Mouse (Mus musculus): ENCODE data around the gene Abcc6. TPM values are rescaled to one million over a fixed set of nuclear protein-coding genes. Genes with fewer than 3 reads are reported as not detected.

The Abcc6 gene
- total RNA-seq (2021) (not detected), polyA plus RNA-seq (2012; rRNA removed) (0.14 TPM in 1 of 2 replicates, not detected in the other)
- long read RNA-seq, result 0 reads

- no peak for TF ChIP-seq CTCF (IDR thresholded peaks at IDR 0.05)
- TF ChIP-seq POLR2A (IDR thresholded peaks at IDR 0.05; ENCODE audit: insufficient read depth, low read depth, low read length), result no peak
- no peak for TF ChIP-seq EP300 (IDR thresholded peaks at IDR 0.05; ENCODE audit: insufficient read depth, low read depth, low read length)
- intact Hi-C loops (cut with DNase I), result loop anchor here (10.0 kb wide), 1 partner anchor 195 kb away; the partner anchor contains the start of gene Grwd1
- Histone ChIP-seq H3K27me3 (ENCODE audit: control insufficient read depth, insufficient read depth, low read length) (no peaks in the 10 kb centered on the region), H3K9ac (ENCODE audit: low read depth, low read length) (no peak within 1 kb of the TSS), H3K36me3 (ENCODE audit: control insufficient read depth, insufficient read depth, low read length) (no peaks in the 10 kb centered on the region), H3K79me2 (replicated peaks; ENCODE audit: control insufficient read depth, insufficient read depth, low read length) (peaks cover 2% of the 10 kb centered on the region), H3K4me1 (ENCODE audit: control insufficient read depth, insufficient read depth, low read length) (peaks cover 5% of the 10 kb centered on the region; the same call in 1 of the 2 replicates), H3K27ac (no peak within 1 kb of the TSS), H3K4me3 (no peak within 1 kb of the TSS)
- 16% methylated on average over 11 of the region's 11 CpGs for WGBS
- DNase-seq, result no peak
These were observed at the start of gene Abcc6 for GRCm38 (mm10) chr7:46030145-46030488. TSS of gene Abcc6 (minus strand) at chr7:46030302.

GRCm38 (mm10) chr7:46077675-46078074, 47.6 kb upstream of the Abcc6 start:
- H3K9ac ChIP-seq (ENCODE audit: low read depth, low read length), result no peak overlapping the region
- no peak for DNase-seq
- H3K79me2 ChIP-seq (replicated peaks; ENCODE audit: control insufficient read depth, insufficient read depth, low read length), result no peaks in the 10 kb centered on the region
- H3K27me3 ChIP-seq (ENCODE audit: control insufficient read depth, insufficient read depth, low read length), result no peaks in the 10 kb centered on the region
- H3K36me3 ChIP-seq (ENCODE audit: control insufficient read depth, insufficient read depth, low read length), result no peaks in the 10 kb centered on the region
- no peak for TF ChIP-seq CTCF (IDR thresholded peaks at IDR 0.05)
- no peak for TF ChIP-seq POLR2A (IDR thresholded peaks at IDR 0.05; ENCODE audit: insufficient read depth, low read depth, low read length)
- 88% methylated on average over 12 of the region's 12 CpGs for WGBS
- no peak overlapping the region for H3K27ac ChIP-seq
- intact Hi-C loops (cut with DNase I), result no loop called here
- no peak overlapping the region for H3K4me3 ChIP-seq
- H3K4me1 ChIP-seq (ENCODE audit: control insufficient read depth, insufficient read depth, low read length), result no peaks in the 10 kb centered on the region

- 84% methylated on average over 7 of the region's 7 CpGs for WGBS
- H3K4me1 ChIP-seq (ENCODE audit: control insufficient read depth, insufficient read depth, low read length), result no peaks in the 10 kb centered on the region
- no peak overlapping the region for H3K4me3 ChIP-seq
- H3K36me3 ChIP-seq (ENCODE audit: control insufficient read depth, insufficient read depth, low read length), result no peaks in the 10 kb centered on the region
- no peaks in the 10 kb centered on the region for H3K79me2 ChIP-seq (replicated peaks; ENCODE audit: control insufficient read depth, insufficient read depth, low read length)
- no peak overlapping the region for H3K27ac ChIP-seq
- H3K9ac ChIP-seq (ENCODE audit: low read depth, low read length), result no peak overlapping the region
- no peak for TF ChIP-seq POLR2A (IDR thresholded peaks at IDR 0.05; ENCODE audit: insufficient read depth, low read depth, low read length)
- TF ChIP-seq EP300 (IDR thresholded peaks at IDR 0.05; ENCODE audit: insufficient read depth, low read depth, low read length), result no peak
- TF ChIP-seq CTCF (IDR thresholded peaks at IDR 0.05), result no peak
- intact Hi-C loops (cut with DNase I), result no loop called here
- no peaks in the 10 kb centered on the region for H3K27me3 ChIP-seq (ENCODE audit: control insufficient read depth, insufficient read depth, low read length)
- no peak for DNase-seq
These were observed 46.7 kb upstream of the Abcc6 start for GRCm38 (mm10) chr7:46076844-46077243.

GRCm38 (mm10) chr7:46068831-46069230, 38.7 kb upstream of the Abcc6 start:
- TF ChIP-seq POLR2A (IDR thresholded peaks at IDR 0.05; ENCODE audit: insufficient read depth, low read depth, low read length), result no peak
- TF ChIP-seq CTCF (IDR thresholded peaks at IDR 0.05), result no peak
- no peak for TF ChIP-seq EP300 (IDR thresholded peaks at IDR 0.05; ENCODE audit: insufficient read depth, low read depth, low read length)
- Histone ChIP-seq H3K9ac (ENCODE audit: low read depth, low read length) (no peak overlapping the region), H3K79me2 (replicated peaks; ENCODE audit: control insufficient read depth, insufficient read depth, low read length) (no peaks in the 10 kb centered on the region), H3K4me1 (ENCODE audit: control insufficient read depth, insufficient read depth, low read length) (no peaks in the 10 kb centered on the region), H3K4me3 (no peak overlapping the region), H3K27ac (no peak overlapping the region), H3K27me3 (ENCODE audit: control insufficient read depth, insufficient read depth, low read length) (no peaks in the 10 kb centered on the region), H3K36me3 (ENCODE audit: control insufficient read depth, insufficient read depth, low read length) (no peaks in the 10 kb centered on the region)
- intact Hi-C loops (cut with DNase I), result no loop called here
- 92% methylated on average over 8 of the region's 8 CpGs for WGBS
- DNase-seq, result no peak

- H3K79me2 ChIP-seq (replicated peaks; ENCODE audit: control insufficient read depth, insufficient read depth, low read length), result no peaks in the 10 kb centered on the region
- intact Hi-C loops (cut with DNase I), result no loop called here
- no peaks in the 10 kb centered on the region for H3K4me1 ChIP-seq (ENCODE audit: control insufficient read depth, insufficient read depth, low read length)
- no peak overlapping the region for H3K9ac ChIP-seq (ENCODE audit: low read depth, low read length)
- no peak overlapping the region for H3K4me3 ChIP-seq
- no peak overlapping the region for H3K27ac ChIP-seq
- no peaks in the 10 kb centered on the region for H3K27me3 ChIP-seq (ENCODE audit: control insufficient read depth, insufficient read depth, low read length)
- 97% methylated on average over 6 of the region's 6 CpGs for WGBS
- no peak for DNase-seq
- no peak for TF ChIP-seq POLR2A (IDR thresholded peaks at IDR 0.05; ENCODE audit: insufficient read depth, low read depth, low read length)
- no peak for TF ChIP-seq CTCF (IDR thresholded peaks at IDR 0.05)
- TF ChIP-seq EP300 (IDR thresholded peaks at IDR 0.05; ENCODE audit: insufficient read depth, low read depth, low read length), result no peak
- no peaks in the 10 kb centered on the region for H3K36me3 ChIP-seq (ENCODE audit: control insufficient read depth, insufficient read depth, low read length)
These were observed 33.2 kb upstream of the Abcc6 start for GRCm38 (mm10) chr7:46063296-46063695.

- H3K36me3 ChIP-seq (ENCODE audit: control insufficient read depth, insufficient read depth, low read length), result no peaks in the 10 kb centered on the region
These were observed 31.5 kb upstream of the Abcc6 start for GRCm38 (mm10) chr7:46061614-46062013.

More at GRCm38 (mm10) chr7:46061614-46062013, 31.5 kb upstream of the Abcc6 start:
- no peak overlapping the region for H3K9ac ChIP-seq (ENCODE audit: low read depth, low read length)
- no peak overlapping the region for H3K4me3 ChIP-seq
- H3K27me3 ChIP-seq (ENCODE audit: control insufficient read depth, insufficient read depth, low read length), result no peaks in the 10 kb centered on the region
- no peak overlapping the region for H3K27ac ChIP-seq
- no peaks in the 10 kb centered on the region for H3K4me1 ChIP-seq (ENCODE audit: control insufficient read depth, insufficient read depth, low read length)
- intact Hi-C loops (cut with DNase I), result no loop called here
- no peaks in the 10 kb centered on the region for H3K79me2 ChIP-seq (replicated peaks; ENCODE audit: control insufficient read depth, insufficient read depth, low read length)
- DNase-seq, result no peak
- TF ChIP-seq CTCF (IDR thresholded peaks at IDR 0.05) (no peak), EP300 (IDR thresholded peaks at IDR 0.05; ENCODE audit: insufficient read depth, low read depth, low read length) (no peak), POLR2A (IDR thresholded peaks at IDR 0.05; ENCODE audit: insufficient read depth, low read depth, low read length) (no peak)
- WGBS, result 96% methylated on average over 16 of the region's 16 CpGs
